Mouse (Mus musculus): ENCODE results near the gene Capn9.

Capn9 gene

DNA sequence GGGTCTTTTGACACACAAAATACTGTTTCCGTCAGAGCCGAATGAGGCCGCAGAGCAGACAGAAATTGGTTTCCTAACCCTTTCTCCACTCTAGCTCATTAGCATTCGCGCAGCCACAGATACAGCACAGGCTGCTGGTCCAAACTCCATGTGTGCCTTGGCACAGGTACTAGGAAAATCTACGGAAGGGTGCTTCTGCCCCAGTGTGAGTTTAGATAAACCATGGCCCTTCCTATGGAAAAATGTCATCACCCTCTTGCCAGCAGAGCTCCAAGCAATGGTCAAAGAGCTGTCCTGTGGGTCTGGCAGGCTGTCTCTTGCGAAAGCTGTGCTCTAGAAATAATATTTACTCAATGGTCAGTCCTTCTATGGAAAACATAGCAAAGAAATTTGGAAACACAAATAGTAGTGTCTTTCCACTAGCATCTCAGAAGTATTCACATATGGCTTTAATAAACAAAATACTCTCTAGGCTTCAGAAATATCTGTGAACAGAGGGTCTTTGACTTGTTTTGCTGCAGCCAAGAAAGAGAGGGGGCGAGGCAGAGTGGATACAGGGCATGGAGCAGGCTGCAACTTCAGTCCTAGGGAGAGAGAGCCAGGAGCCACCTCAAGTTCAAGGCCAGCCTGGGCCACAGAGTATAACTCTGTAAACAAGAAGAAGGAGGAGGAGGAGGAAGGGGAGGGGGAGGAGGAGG lies 4.0 kb upstream of the Capn9 start:
- no peak for DNase-seq (ENCODE audit: extremely low read depth, low read depth)

DNA sequence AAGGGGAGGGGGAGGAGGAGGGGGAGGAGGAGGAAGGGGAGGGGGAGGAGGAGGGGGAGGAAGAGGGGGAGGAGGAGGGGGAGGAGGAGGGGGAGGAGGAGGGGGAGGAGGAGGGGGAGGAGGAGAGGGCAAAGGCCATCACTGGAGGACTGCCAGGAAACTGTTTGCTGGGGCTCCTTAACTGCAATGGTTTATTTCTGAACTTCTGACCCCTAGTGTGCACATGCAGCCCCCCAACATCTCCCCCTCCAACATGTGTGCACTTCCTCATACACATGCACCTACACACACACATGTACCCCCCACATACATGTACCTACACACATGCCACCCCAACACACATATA lies 3.5 kb upstream of the Capn9 start:
- DNase-seq (ENCODE audit: extremely low read depth, low read depth): no peak

DNA sequence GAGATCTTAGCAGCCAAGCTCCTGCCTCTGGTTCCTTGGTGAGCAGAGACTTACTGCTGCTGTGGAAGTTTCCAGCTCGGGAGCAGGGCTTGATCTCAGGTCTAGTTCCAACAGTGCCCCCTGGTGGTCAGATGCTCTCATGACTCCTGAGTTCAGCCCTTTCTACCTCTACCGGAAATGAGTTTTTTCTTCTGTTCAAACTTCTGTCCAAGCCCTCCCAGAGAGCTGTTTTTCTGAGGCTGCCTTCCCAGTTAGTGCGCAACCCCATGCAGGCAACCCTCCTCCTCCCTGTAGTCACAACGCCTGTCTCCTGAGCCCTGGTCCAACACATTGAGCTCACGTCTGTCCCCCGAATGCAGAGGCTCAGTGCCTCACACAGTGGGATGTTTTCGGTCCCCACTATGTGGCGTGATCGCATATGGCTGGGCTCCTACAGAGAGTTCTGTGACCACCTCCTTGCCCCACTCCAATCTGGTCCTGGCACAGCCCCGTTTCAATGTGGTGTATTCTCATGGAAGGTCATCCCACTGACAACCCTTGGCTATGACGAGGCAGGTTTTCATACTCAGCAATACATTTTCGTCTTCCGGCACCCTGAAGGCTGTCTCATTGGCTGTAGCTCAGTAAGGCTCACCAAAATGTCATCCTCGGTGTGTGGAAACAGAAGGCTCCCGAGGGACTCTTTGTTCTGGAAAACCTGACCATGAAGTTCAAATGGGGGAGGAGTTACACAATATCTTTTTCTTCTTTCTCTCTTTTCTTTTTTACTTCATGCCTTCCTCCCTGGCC lies 2.2 kb upstream of the Capn9 start:
- DNase-seq (ENCODE audit: extremely low read depth, low read depth): peak; percentile 71

DNA sequence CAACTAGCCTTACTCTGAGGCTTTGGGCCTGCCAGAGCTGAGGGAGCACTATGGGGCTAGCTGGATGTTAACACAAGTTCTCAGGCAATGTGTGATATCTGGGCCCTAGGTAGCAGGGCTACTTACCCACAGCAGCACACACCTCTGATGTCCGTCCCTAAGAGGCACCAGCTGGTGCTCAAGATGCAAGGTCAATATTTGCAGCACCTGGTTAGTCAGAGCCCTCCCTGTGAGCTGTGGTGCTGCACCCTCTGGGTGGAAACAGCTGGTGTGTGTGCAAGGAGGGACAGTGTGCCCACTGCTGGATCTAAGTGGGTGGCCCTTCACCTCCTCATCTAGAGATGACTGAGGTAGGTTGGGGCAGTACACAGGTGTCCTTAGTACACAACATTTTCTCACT lies 840 bp downstream of the Capn9 start:
- DNase-seq (ENCODE audit: extremely low read depth, low read depth): no peak

DNA sequence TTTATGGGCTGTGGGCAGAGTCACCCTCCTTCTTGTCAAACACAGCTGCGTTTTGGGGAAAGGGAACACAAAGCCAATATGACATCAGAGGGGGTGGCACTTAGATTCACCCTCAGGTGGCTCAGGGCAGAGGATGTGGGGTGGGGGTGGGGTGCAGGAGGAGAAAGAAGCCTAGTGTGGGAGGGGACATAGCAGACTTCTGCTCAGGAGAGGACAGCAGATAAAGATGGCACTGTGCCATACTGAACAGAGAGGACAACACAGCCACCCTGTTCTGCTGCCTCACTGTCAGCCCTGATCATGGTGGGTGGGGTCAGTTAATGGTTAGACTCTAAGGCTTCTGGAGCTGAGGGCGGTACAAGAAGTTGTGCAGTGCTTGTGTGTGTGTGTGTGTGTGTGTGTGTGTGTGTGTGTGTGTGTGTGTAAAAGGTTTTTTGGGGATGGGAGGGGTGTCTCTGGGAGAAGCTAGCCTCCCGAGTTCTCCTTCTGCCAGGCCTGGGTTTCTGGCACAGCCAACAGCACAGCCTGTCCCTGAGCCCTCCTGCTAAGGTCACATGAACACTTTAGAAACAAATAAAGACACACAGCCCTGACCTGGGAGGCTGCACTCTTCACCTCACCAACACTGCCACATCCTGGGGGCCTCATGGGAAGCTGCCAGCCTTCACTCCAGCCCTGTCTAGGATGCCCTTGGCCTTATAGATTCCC lies 10.0 kb downstream of the Capn9 start:
- peak; percentile 32 for DNase-seq (ENCODE audit: extremely low read depth, low read depth)

DNA sequence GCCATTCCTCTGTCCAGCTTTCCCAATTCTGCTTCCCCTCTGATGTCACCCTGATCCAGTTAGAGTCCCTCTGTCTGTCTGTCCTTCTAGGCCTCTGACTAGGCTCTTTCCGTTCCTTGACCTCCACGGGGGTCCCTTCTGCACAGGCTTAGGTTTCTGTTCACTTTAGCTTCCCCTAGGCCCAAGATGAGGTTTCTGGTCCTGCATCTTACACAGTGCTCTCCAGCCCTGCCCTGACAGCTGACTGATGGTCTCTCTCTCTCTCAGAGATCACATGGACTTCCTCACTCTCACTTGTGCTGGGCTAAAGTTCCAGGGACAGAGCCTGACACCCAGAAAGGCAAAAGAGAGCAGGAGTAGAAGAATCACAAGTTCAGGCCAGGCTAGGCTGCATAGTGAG lies 10.6 kb downstream of the Capn9 start:
- no peak for DNase-seq (ENCODE audit: extremely low read depth, low read depth)

DNA sequence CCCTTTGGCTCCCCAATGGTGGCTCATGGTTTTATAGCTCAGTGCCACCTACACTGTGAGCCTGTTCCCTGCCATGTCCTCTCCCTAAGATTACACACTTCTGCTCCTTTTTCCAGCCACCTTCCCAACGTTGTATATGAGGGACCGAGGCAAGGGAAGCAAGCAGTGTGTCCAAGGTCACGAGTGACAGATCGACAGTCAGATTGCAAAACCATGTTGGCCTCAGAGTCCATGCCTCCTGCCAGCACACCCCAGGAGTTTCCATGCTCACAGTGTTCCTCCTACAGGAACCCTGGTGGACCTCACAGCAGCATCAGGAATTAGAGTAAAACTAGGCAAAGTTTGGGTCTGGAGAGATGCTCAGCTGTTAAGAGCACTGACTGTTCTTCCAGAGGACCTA lies 13.5 kb downstream of the Capn9 start:
- no peak for DNase-seq (ENCODE audit: extremely low read depth, low read depth)

DNA sequence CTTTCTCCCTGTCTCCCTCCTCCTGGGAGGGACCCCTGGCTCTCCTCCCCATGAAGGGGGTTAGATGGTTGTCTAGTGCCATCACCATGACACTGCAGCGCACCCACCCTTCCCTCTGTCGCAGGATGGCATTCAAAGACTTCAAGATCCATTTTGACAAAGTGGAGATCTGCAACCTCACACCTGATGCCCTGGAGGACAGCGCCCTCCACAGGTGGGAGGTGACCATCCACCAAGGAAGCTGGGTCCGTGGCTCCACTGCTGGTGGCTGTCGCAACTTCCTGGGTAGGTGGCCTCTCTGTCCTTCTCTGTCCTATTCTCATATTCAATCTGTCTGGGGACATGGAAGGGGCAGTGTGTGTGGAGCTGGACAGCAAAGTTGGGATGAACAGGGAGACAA lies 28.2 kb downstream of the Capn9 start:
- no peak for DNase-seq (ENCODE audit: extremely low read depth, low read depth)

DNA sequence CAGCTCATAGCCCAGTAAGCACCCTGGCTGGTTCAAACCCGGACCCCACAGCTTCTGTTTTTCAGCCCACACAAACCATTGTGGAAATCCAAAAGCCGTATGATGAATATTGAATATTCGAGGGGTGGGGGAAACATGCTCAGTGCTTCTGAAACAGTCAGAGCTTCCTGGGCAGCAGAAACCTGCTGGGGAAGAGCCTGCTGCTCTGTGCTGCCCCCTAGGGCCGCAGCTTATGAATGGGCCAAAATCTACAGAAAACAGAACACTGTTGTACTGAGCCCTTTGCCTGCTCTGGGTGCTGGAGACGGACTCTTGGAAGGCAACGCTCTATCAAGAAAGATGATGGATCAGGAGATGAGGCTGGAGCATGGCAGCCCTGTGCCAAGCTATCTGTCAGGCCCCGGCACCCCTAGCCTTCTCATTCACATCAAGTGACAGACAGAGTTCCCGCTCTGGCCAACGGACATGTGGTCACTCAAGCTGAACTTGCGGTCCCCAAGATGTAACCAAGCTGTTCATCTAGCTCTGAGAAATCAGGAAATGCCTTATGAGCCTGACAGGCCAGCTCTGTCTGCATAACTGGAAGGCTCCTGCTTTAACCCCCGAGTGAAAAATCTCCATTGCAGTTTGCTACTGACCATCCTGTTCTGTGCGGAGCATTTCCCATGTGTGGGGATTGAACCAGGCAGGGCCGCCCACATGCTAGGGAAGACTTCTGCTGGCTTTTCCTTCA lies 32.5 kb downstream of the Capn9 start:
- DNase-seq (ENCODE audit: extremely low read depth, low read depth): peak; percentile 17

DNA sequence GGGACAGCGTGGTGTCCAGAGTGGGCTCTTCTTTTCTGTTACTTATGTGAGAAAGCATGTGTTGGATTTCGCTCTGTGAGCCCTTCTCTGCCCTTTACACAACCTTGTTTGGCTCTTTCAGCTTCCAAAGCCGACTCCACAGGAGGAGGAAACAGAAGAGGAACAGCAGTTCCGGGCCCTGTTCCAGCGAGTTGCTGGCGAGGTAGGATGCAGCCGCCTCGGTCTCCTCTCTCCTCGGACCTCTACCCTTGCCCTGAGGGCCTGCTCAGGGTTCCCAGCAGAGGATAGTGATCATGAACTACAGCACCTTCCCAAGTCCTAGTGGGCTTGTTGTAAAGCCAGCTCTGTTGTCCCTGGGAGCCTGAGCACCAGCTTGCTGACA lies 33.1 kb downstream of the Capn9 start:
- DNase-seq (ENCODE audit: extremely low read depth, low read depth): no peak

DNA sequence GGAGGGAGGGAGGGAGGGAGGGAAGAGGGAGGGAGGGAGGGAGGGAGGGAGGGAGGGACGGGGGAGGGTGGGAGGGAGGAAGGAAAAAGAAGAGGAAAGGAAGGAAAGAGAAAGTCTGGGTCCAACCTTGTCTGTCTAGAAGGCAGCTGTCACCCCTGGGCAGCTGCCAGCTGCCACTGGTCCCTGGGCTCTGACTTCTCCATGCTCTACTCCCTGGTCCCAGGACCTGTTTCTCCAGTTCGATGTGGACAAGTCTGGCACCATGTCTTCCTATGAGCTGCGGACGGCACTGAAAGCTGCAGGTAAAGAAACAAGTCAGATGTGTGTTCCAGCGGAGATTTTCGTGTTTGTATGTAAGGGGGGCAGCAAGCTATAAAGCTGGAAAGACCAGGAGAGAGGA lies 38.4 kb downstream of the Capn9 start:
- DNase-seq (ENCODE audit: extremely low read depth, low read depth): no peak

DNA sequence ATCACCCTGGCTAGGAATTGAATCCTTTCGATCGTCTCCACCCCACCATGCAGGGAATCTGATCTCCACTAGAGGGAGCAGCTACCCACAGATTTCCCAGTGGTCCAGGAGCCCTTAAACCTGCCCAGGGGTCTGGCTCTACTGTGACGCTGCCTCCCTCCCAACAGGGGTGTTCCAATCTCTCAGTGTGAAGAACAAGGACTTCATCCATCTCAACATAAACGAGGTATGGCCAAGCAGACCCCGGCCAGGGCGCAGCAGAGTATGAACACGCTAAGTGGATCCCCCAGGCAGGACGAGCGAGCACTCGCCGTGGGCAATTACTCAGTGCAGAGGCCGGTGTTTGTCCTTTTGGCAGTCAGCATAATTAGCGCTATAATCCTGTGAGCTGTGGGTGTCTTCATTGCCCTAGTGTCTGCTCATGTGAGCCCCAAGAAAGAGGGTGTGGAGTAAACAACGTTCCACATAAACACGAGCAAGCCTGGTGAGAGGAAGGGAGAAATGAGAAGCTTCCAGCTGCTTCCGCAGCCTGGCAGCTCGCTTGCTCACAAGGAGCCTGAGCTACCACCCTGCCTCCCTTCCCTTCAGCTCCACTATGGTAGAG lies 41.5 kb downstream of the Capn9 start:
- DNase-seq (ENCODE audit: extremely low read depth, low read depth): peak; percentile 8

DNA sequence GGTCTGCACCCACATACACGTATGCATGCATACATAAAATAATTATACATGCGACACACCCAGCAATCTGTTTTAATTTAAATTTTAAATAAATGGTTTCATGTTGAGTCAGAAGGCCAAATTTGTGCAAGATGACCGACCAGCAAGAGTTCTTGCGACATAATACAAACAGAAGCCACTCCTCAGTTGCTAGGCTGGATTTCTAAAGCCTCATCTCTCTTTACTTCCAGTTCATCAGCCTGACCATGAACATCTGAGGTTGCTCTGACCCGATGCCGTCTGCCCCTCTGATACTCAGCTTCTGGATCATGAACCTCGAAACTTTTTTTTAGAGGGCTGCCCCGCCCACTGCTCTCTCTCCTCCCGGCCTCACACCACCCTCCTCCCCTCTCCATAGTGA lies 42.3 kb downstream of the Capn9 start:
- no peak for DNase-seq (ENCODE audit: extremely low read depth, low read depth)

DNA sequence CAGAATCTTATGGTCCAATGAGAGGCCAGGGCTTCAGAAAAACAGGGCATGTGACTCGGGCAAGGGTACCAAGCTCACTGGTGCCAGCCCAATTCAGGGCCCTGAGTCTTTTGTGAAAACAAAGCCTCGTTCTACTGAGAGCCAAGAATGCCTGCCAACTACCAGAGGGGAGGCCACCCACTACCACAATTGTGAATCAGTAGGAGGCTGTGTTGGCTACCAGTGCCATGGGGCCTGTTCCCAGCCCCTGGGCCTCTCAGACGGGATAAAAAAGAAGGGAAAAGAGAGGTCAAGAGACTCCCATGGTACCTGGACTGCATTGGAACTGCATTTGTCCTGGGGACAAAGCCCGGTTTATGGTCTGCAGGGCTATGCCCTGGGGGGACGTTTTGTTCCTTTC lies 45.3 kb downstream of the Capn9 start:
- DNase-seq (ENCODE audit: extremely low read depth, low read depth): no peak

DNA sequence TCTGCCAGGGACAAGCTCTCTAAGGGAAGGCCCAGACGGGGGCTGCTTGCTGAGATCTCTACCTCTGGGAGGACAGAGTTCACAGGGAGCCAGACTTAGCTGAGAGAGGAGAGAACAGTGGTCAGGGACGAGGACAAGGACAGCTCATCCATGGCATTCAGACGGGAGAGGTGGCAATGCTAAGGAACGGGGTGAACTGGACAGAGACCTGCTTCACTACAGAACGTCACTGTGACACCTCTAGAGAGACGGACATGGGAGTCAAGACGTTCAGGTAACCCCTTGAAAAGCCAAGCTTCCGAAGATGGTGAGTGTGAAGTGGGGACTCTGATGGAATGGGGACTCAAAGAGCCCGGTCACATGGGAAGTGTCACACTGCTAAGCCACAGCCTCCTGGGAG lies 50.3 kb downstream of the Capn9 start:
- DNase-seq (ENCODE audit: extremely low read depth, low read depth): no peak

DNA sequence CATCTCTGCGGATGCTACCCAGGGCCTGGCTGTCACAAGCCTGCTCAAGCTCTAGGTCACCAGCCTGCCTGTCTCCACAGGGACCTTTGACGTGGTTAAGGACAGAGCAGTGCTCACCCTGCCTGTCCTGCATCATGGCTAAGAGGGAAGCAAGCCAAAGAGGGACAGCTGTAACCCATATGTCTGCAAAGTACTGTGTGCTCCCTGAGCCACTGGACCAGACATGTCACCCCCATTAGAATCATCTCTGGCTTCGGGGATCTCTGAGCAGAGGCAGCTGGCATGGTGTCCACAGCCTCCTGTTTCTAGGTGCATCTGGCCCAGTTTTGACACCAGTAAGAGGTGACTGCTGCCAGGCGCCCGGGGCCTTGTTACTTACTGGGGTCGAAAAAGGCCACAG lies 54.6 kb downstream of the Capn9 start:
- no peak for DNase-seq (ENCODE audit: extremely low read depth, low read depth)

DNA sequence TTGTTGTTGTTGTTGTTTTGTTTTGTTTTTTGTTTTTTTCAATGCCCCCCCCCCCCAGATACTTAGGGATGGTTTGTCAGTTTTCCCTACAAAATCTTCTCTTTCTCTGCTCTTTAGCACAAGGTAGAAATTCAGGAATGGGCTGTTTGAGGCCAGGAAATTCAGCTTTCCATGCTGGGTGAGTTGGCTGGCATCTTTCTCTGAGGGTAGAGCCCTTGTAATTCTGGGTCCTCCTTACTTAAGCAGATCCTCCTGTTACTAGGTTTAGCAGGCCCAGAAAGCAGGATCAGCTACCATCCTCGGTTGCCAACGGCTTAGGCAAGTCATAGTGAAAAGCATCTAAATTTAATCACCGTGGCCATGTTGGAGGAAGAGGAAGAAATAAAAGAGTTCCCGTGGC lies 55.0 kb downstream of the Capn9 start:
- DNase-seq (ENCODE audit: extremely low read depth, low read depth): no peak

DNA sequence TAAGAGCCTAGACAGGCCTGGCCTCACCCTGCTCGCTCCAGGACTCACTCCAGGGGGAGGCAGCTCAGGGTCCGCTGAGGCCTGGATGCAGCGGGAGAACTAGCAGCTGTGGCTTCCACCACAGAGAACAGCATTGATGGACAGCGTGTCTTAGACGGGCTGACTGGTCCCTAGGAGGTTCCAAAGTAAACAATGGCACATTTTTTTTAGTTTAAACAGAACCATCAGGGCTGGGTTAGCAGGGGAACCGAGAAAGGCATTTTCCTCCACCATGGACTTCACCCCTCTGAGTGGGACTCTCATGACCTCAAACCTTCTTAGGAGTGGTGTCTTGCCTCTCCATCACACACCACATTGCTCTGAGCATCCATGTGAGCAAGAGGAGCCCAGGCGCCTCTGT lies 56.1 kb downstream of the Capn9 start:
- DNase-seq (ENCODE audit: extremely low read depth, low read depth): no peak

DNA sequence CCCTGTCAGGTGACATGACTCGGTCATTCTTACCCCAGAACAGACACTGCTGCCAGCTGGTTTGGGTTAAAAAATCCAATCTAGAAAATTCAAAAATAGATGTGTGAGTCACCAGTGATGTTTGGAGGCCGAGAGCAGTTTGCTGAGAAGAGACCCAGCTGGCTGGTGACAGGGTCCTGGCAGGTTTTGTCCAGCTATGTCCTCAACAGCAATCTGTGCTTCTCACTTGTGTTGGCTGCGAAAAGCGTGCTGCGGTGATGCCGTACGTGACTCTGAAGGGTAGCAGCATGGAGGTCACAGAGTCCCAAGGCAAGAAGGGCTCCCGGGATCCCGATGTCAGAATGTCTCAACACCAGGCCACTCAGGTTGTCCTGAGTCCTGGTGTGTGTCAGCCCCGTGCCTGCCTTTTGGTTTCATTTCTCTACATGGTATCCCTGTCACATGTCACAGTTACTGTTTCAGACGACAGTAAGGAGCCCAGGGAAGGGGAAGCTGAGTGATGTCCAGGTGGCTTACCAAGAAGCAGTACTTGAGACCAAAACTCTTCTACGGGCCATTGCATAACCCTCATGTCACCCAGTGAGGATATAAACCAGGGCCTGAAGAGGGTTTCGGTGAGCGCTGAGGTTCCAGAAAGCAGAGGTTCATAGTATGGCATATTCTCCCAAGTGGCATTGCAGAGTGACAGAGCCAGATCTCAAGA lies 57.2 kb downstream of the Capn9 start:
- no peak for DNase-seq (ENCODE audit: extremely low read depth, low read depth)

DNA sequence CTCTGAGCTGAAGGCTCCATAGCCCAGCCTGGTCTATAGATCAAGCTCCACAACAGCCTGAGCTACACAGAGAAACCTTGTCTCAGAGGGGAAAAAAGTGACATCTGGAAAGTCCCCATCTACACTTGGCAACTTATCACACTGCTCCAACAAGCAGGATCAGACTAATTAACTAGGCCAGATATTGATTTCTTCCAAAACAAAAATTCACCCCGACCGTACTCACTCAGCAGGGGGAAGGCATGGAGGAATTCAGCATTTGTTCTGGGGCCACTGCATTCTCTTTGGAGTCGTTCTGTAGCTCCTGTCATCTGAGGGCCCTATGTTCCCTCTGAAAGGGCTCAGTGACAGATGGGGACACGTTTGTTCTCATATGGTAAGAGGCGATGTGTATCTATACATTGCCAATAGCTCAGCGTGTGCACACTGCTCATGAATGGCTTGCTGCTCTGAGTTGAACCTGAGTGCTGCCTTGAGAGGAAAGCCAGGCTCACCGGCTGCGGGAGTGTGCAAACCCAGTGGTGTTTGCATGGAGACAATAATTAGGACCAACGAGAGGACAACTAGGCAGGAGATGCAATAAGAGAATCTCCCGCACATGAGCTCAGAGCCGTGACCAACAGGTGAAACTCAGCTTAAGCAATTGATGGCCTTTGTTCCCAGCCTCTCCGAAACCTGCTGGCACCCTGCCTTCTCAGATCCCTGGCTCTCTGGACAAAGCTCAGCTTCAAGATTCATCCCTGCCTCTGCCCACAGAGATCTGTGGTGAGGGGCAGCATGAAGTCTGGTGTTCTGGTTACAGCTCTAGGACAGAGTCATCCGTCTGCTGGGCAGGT lies 58.7 kb downstream of the Capn9 start:
- no peak for DNase-seq (ENCODE audit: extremely low read depth, low read depth)
